Mouse (Mus musculus): ENCODE data around the gene Zfp444.

- TF ChIP-seq POLR2A (IDR thresholded peaks at IDR 0.05; ENCODE audit: insufficient read depth, low read length), result no peak
- no peak for TF ChIP-seq CTCF (IDR thresholded peaks at IDR 0.05; ENCODE audit: low read depth, low read length)
Measured at GRCm38 (mm10) chr7:6172674-6173244, 733 bp downstream of the Zfp444 start.

Data from ES-Bruce4 (cell line).